ENCODE assay signal across 28 mouse cellular contexts in genomic region chr5:52611315-52611895, GRCm38 (mm10). TPM values are rescaled to one million over a fixed set of nuclear protein-coding genes. Genes with fewer than 3 reads are reported as not detected.
DNase-seq lines count a peak whose midpoint lies in the region; ATAC-seq and TF ChIP-seq lines count a peak whose summit lies in the region.
"Had no signal": no experiment of that assay in that cellular context is flagged by ENCODE, and none has a peak within 500 bp of the region (broad histone marks: within the 10 kb centered on the region; RNA-seq: fewer than 3 reads in every experiment).

No protein-coding gene starts in this region.

- 0 out of 2 replicates have a peak, but pooled peaks cover 6% of the 10 kb centered on the region for H3K27me3 ChIP-seq in midbrain, embryonic 10.5 days (ENCODE audit: low read depth, poor library complexity, severe bottlenecking)
- H3K27me3 ChIP-seq in midbrain, postnatal 0 days (ENCODE audit: insufficient read depth, low read length): no peaks in the 10 kb centered on the region
- H3K27me3 ChIP-seq in stomach, embryonic 15.5 days (replicated peaks): no peaks in the 10 kb centered on the region
- H3K27me3 ChIP-seq: forebrain, embryonic 15.5 days; kidney, embryonic 15.5 days; liver, embryonic 15.5 days had no signal

- H3K9ac ChIP-seq in midbrain, postnatal 0 days (replicated peaks; ENCODE audit: low read length, poor library complexity, severe bottlenecking): no peak overlapping the region
- H3K9ac ChIP-seq in stomach, embryonic 15.5 days: no peak overlapping the region
- H3K9ac ChIP-seq: forebrain, embryonic 15.5 days; kidney, embryonic 15.5 days; limb, embryonic 13.5 days; liver, embryonic 15.5 days had no signal

- peaks cover 4% of the 10 kb centered on the region for H3K4me1 ChIP-seq in midbrain, embryonic 10.5 days
- H3K4me1 ChIP-seq in midbrain, postnatal 0 days (ENCODE audit: insufficient read depth, low read length): no peaks in the 10 kb centered on the region
- H3K4me1 ChIP-seq in stomach, embryonic 15.5 days: peaks cover 22% of the 10 kb centered on the region
- H3K4me1 ChIP-seq: liver, embryonic 15.5 days had no signal

- no peak for TF ChIP-seq CTCF in midbrain, postnatal 0 days (IDR thresholded peaks at IDR 0.05)

- H3K4me3 ChIP-seq in midbrain, embryonic 10.5 days: no peak overlapping the region
- no peak overlapping the region for H3K4me3 ChIP-seq in midbrain, postnatal 0 days (ENCODE audit: low read depth, low read length)
- no peak overlapping the region for H3K4me3 ChIP-seq in stomach, embryonic 15.5 days (replicated peaks)
- H3K4me3 ChIP-seq: embryonic facial prominence, embryonic 10.5 days; forebrain, embryonic 15.5 days; heart, embryonic 10.5 days; kidney, embryonic 15.5 days; limb, embryonic 13.5 days; liver, embryonic 15.5 days had no signal

- WGBS in midbrain, embryonic 10.5 days: 82% methylated on average over 10 of the region's 10 CpGs
- 74% methylated on average over 10 of the region's 10 CpGs for WGBS in midbrain, postnatal 0 days
- 65% methylated on average over 10 of the region's 10 CpGs for WGBS in stomach, embryonic 15.5 days

- no peak overlapping the region for H3K4me2 ChIP-seq in midbrain, postnatal 0 days (ENCODE audit: low read depth, low read length, poor library complexity, severe bottlenecking)
- no peak overlapping the region for H3K4me2 ChIP-seq in stomach, embryonic 15.5 days
- H3K4me2 ChIP-seq: forebrain, embryonic 15.5 days; kidney, embryonic 15.5 days; limb, embryonic 13.5 days; liver, embryonic 15.5 days had no signal

- H3K27ac ChIP-seq in midbrain, embryonic 10.5 days (replicated peaks): peak overlapping the region; percentile 28; the same call in 1 of the 2 replicates
- H3K27ac ChIP-seq in midbrain, postnatal 0 days (ENCODE audit: low read depth, low read length): no peak overlapping the region
- peak overlapping the region; percentile 63; the same call in 1 of the 2 replicates for H3K27ac ChIP-seq in stomach, embryonic 15.5 days
- H3K27ac ChIP-seq: embryonic facial prominence, embryonic 10.5 days; forebrain, embryonic 15.5 days; heart, embryonic 10.5 days; kidney, embryonic 15.5 days; limb, embryonic 13.5 days; liver, embryonic 15.5 days; macrophage had no signal

- ATAC-seq in midbrain, postnatal 0 days (ENCODE audit: low FRiP score): no peak
- ATAC-seq in stomach, embryonic 15.5 days (ENCODE audit: insufficient read depth, low FRiP score, low read depth): no peak
- no peak for ATAC-seq in monocyte, adult 5-6 weeks (replicated peaks; ENCODE audit: insufficient number of reproducible peaks, low FRiP score, low TSS enrichment, poor library complexity, severe bottlenecking)
- ATAC-seq: CD4-positive, CD25-positive, alpha-beta regulatory T cell, adult 4 months; forebrain, embryonic 15.5 days; lung, postnatal 0 days had no signal

- no peaks in the 10 kb centered on the region for H3K36me3 ChIP-seq in midbrain, embryonic 10.5 days
- no peaks in the 10 kb centered on the region for H3K36me3 ChIP-seq in midbrain, postnatal 0 days (ENCODE audit: insufficient read depth, low read length)
- no peaks in the 10 kb centered on the region for H3K36me3 ChIP-seq in stomach, embryonic 15.5 days
- H3K36me3 ChIP-seq: embryonic facial prominence, embryonic 10.5 days; forebrain, embryonic 15.5 days; heart, embryonic 10.5 days; kidney, embryonic 15.5 days; limb, embryonic 13.5 days; liver, embryonic 15.5 days had no signal

- H3K9me3 ChIP-seq in midbrain, embryonic 10.5 days (replicated peaks): peaks cover 11% of the 10 kb centered on the region
- H3K9me3 ChIP-seq in midbrain, postnatal 0 days (ENCODE audit: low read length): no peaks in the 10 kb centered on the region
- no peaks in the 10 kb centered on the region for H3K9me3 ChIP-seq in stomach, embryonic 15.5 days
- H3K9me3 ChIP-seq: forebrain, embryonic 15.5 days; heart, embryonic 10.5 days; kidney, embryonic 15.5 days; liver, embryonic 15.5 days had no signal

- intact Hi-C loops in gastrocnemius, postnatal 14 days (cut with DNase I; ENCODE audit: low total_unique reads): no loop called here

- DNase-seq in adrenal gland, postnatal 10 days: peak; percentile 17
- no peak for DNase-seq in adrenal gland, adult (ENCODE audit: inconsistent age in 2 of 2, low spot score in 1 of 2)
- peak; percentile 18 for DNase-seq in gastrocnemius, postnatal 14 days
- DNase-seq in gastrocnemius, adult 8-10 months (ENCODE audit: low spot score in 2 of 2): no peak
- DNase-seq in midbrain, embryonic 10.5 days (ENCODE audit: low spot score): no peak
- no peak for DNase-seq in midbrain, postnatal 0 days (ENCODE audit: low spot score)
- DNase-seq: adrenal gland, adult 2 months; cerebellum, adult 9-10 months; kidney, adult 11 months; kidney, postnatal 36 days; layer of hippocampus, postnatal 36 days; right cerebral cortex, postnatal 14 days; spleen, adult 18-20 months; thymus, adult 18-20 months; thymus, postnatal 4 days had no signal

RNA-seq across cellular contexts. Expression of gene Lgi2, which starts 45.1 kb away (rescaled TPM):
- total RNA-seq in adrenal gland, postnatal 10 days (2021): 1 to 10 TPM; 2.2 to 3.0 TPM
- total RNA-seq in gastrocnemius, postnatal 14 days (2021): 1 to 10 TPM; 2.6 to 3.5 TPM
- total RNA-seq in gastrocnemius, adult 8-10 months (2022): 1 to 10 TPM in 3 of 4 experiments, under 1 TPM in 1; 0.80 to 1.5 (median 1.1) TPM
- 1.4 TPM in 2 replicates for polyA plus RNA-seq in midbrain, embryonic 10.5 days (2016; fragmentation: Nextera tagmentation; extraction: Ambion mirVana)
- total RNA-seq in midbrain, postnatal 0 days (2014; rRNA removed): 24.0 and 25.2 TPM in 2 replicates
- 8.5 and 9.8 TPM in 2 replicates for polyA plus RNA-seq in midbrain, postnatal 0 days (2015; fragmentation: Nextera tagmentation; extraction: Ambion mirVana)
- polyA plus RNA-seq in stomach, embryonic 15.5 days (2015; fragmentation: Nextera tagmentation; extraction: Ambion mirVana): 14.1 and 16.1 TPM in 2 replicates
- total RNA-seq in monocyte, adult 5-6 weeks (2017): 0.10 TPM in 1 of 3 replicates, not detected in the others
- total RNA-seq: granulocyte monocyte progenitor cell, adult 5-6 weeks; hematopoietic stem cell, adult 5-6 weeks had no signal
- polyA plus RNA-seq: CD4-positive, CD25-positive, alpha-beta regulatory T cell, adult 4 months; macrophage had no signal

RNA-seq across cellular contexts. Expression of gene Sepsecs, which starts 58.1 kb away (rescaled TPM):
- 10 to 100 TPM; 18.9 to 20.6 TPM for total RNA-seq in adrenal gland, postnatal 10 days (2021)
- 1 to 10 TPM; 5.6 to 5.9 TPM for total RNA-seq in gastrocnemius, postnatal 14 days (2021)
- 1 to 10 TPM; 5.8 to 6.9 (median 6.3) TPM for total RNA-seq in gastrocnemius, adult 8-10 months (2022)
- polyA plus RNA-seq in midbrain, embryonic 10.5 days (2016; fragmentation: Nextera tagmentation; extraction: Ambion mirVana): 8.6 and 9.4 TPM in 2 replicates
- total RNA-seq in midbrain, postnatal 0 days (2014; rRNA removed): 7.7 and 11.2 TPM in 2 replicates
- 4.7 and 4.8 TPM in 2 replicates for polyA plus RNA-seq in midbrain, postnatal 0 days (2015; fragmentation: Nextera tagmentation; extraction: Ambion mirVana)
- 9.4 and 10.7 TPM in 2 replicates for polyA plus RNA-seq in stomach, embryonic 15.5 days (2015; fragmentation: Nextera tagmentation; extraction: Ambion mirVana)
- total RNA-seq in monocyte, adult 5-6 weeks (2017): 8.8 to 16.1 TPM (median 10.9 TPM) in 3 replicates

Comparison
In these comparisons a context has a peak if more than half of its experiments do, and no peak if none do; other contexts are left out.
1. DNase-seq: peak in adrenal gland, postnatal 10 days (single experiment) and gastrocnemius, postnatal 14 days (single experiment); none in adrenal gland, adult (0 of 2), gastrocnemius, adult 8-10 months (0 of 2), midbrain, embryonic 10.5 days (single experiment) and midbrain, postnatal 0 days (single experiment).